Mouse (Mus musculus): Measurements from ENCODE around the gene Vps26c. TPM values are rescaled to one million over a fixed set of nuclear protein-coding genes. Genes with fewer than 3 reads are reported as not detected.

Gene Vps26c
- polyA plus RNA-seq, 1 experiment from 2014 or later = 19.4 TPM

- Histone ChIP-seq H3K4me2 (ENCODE audit: low read depth, low read length) (peak within 1 kb of the TSS; percentile 90), H3K9me3 (replicated peaks; ENCODE audit: control insufficient read depth, low read length) (no peaks in the 10 kb centered on the region), H3K4me3 (ENCODE audit: low read depth, low read length) (peak within 1 kb of the TSS; percentile 78), H3K27me3 (ENCODE audit: control insufficient read depth, insufficient read depth, low read depth, low read length) (no peaks in the 10 kb centered on the region), H3K27ac (ENCODE audit: low read length) (peak within 1 kb of the TSS; percentile 100), H3K4me1 (ENCODE audit: control insufficient read depth, low read depth, low read length) (peaks cover 25% of the 10 kb centered on the region), H3K36me3 (ENCODE audit: control insufficient read depth, insufficient read depth) (no peaks in the 10 kb centered on the region), H3K9ac (ENCODE audit: low read depth, low read length) (peak within 1 kb of the TSS; percentile 89)
- under 1% methylated on average over 117 of the region's 133 CpGs for WGBS (ENCODE audit: insufficient replicate concordance)
- ATAC-seq (ENCODE audit: low read depth) = peak; percentile 82
Observed at GRCm38 (mm10) chr16:94569229-94570176, 42.9 kb upstream of the Vps26c start, which contains the start of gene Dyrk1a. Gene Dyrk1a (plus strand): TSS chr16:94570010.

GRCm38 (mm10) chr16:94568335-94569228 is 42.0 kb upstream of the Vps26c start:
- Histone ChIP-seq H3K9me3 (replicated peaks; ENCODE audit: control insufficient read depth, low read length) (no peaks in the 10 kb centered on the region), H3K9ac (ENCODE audit: low read depth, low read length) (peak overlapping the region; percentile 89), H3K4me3 (ENCODE audit: low read depth, low read length) (peak overlapping the region; percentile 78), H3K4me2 (ENCODE audit: low read depth, low read length) (peak overlapping the region; percentile 73), H3K36me3 (ENCODE audit: control insufficient read depth, insufficient read depth) (no peaks in the 10 kb centered on the region), H3K4me1 (ENCODE audit: control insufficient read depth, low read depth, low read length) (peaks cover 22% of the 10 kb centered on the region), H3K27me3 (ENCODE audit: control insufficient read depth, insufficient read depth, low read depth, low read length) (no peaks in the 10 kb centered on the region), H3K27ac (ENCODE audit: low read length) (peak overlapping the region; percentile 97)
- ATAC-seq (ENCODE audit: low read depth) = peak; percentile 56
- WGBS (ENCODE audit: insufficient replicate concordance) = 2% methylated on average over 49 of the region's 53 CpGs

- no peak overlapping the region for H3K9ac ChIP-seq (ENCODE audit: low read depth, low read length)
- 72% methylated on average over 5 of the region's 5 CpGs for WGBS (ENCODE audit: insufficient replicate concordance)
Observed at GRCm38 (mm10) chr16:94567751-94568150, 41.1 kb upstream of the Vps26c start.

GRCm38 (mm10) chr16:94566834-94567585 is 40.4 kb upstream of the Vps26c start:
- ATAC-seq (ENCODE audit: low read depth) = no peak
- no peak overlapping the region for H3K4me3 ChIP-seq (ENCODE audit: low read depth, low read length)
- H3K9me3 ChIP-seq (replicated peaks; ENCODE audit: control insufficient read depth, low read length) = no peaks in the 10 kb centered on the region
- H3K36me3 ChIP-seq (ENCODE audit: control insufficient read depth, insufficient read depth) = no peaks in the 10 kb centered on the region
- no peak overlapping the region for H3K27ac ChIP-seq (ENCODE audit: low read length)
- H3K4me1 ChIP-seq (ENCODE audit: control insufficient read depth, low read depth, low read length) = peaks cover 10% of the 10 kb centered on the region
- H3K27me3 ChIP-seq (ENCODE audit: control insufficient read depth, insufficient read depth, low read depth, low read length) = no peaks in the 10 kb centered on the region
- H3K9ac ChIP-seq (ENCODE audit: low read depth, low read length) = no peak overlapping the region
- H3K4me2 ChIP-seq (ENCODE audit: low read depth, low read length) = no peak overlapping the region
- 79% methylated on average over 11 of the region's 11 CpGs for WGBS (ENCODE audit: insufficient replicate concordance)

More at GRCm38 (mm10) chr16:94567751-94568150, 41.1 kb upstream of the Vps26c start:
- no peak for ATAC-seq (ENCODE audit: low read depth)
- no peak overlapping the region for H3K4me3 ChIP-seq (ENCODE audit: low read depth, low read length)
- no peaks in the 10 kb centered on the region for H3K9me3 ChIP-seq (replicated peaks; ENCODE audit: control insufficient read depth, low read length)
- peak overlapping the region; percentile 73; the same call in 1 of the 2 replicates for H3K4me2 ChIP-seq (ENCODE audit: low read depth, low read length)
- no peak overlapping the region for H3K27ac ChIP-seq (ENCODE audit: low read length)
- no peaks in the 10 kb centered on the region for H3K36me3 ChIP-seq (ENCODE audit: control insufficient read depth, insufficient read depth)
- H3K27me3 ChIP-seq (ENCODE audit: control insufficient read depth, insufficient read depth, low read depth, low read length) = no peaks in the 10 kb centered on the region
- H3K4me1 ChIP-seq (ENCODE audit: control insufficient read depth, low read depth, low read length) = peaks cover 16% of the 10 kb centered on the region

- H3K4me3 ChIP-seq (ENCODE audit: low read depth, low read length) = no peak overlapping the region
- H3K27ac ChIP-seq (ENCODE audit: low read length) = no peak overlapping the region
- H3K9ac ChIP-seq (ENCODE audit: low read depth, low read length) = no peak overlapping the region
- no peaks in the 10 kb centered on the region for H3K9me3 ChIP-seq (replicated peaks; ENCODE audit: control insufficient read depth, low read length)
- no peaks in the 10 kb centered on the region for H3K36me3 ChIP-seq (ENCODE audit: control insufficient read depth, insufficient read depth)
- no peak overlapping the region for H3K4me2 ChIP-seq (ENCODE audit: low read depth, low read length)
- 41% methylated on average over 8 of the region's 8 CpGs for WGBS (ENCODE audit: insufficient replicate concordance)
- no peaks in the 10 kb centered on the region for H3K27me3 ChIP-seq (ENCODE audit: control insufficient read depth, insufficient read depth, low read depth, low read length)
- peaks cover 4% of the 10 kb centered on the region for H3K4me1 ChIP-seq (ENCODE audit: control insufficient read depth, low read depth, low read length)
- no peak for ATAC-seq (ENCODE audit: low read depth)
Observed at GRCm38 (mm10) chr16:94566124-94566523, 39.5 kb upstream of the Vps26c start.

GRCm38 (mm10) chr16:94560618-94561017 is 34.0 kb upstream of the Vps26c start:
- no peaks in the 10 kb centered on the region for H3K36me3 ChIP-seq (ENCODE audit: control insufficient read depth, insufficient read depth)
- no peaks in the 10 kb centered on the region for H3K9me3 ChIP-seq (replicated peaks; ENCODE audit: control insufficient read depth, low read length)
- H3K27me3 ChIP-seq (ENCODE audit: control insufficient read depth, insufficient read depth, low read depth, low read length) = no peaks in the 10 kb centered on the region
- H3K4me1 ChIP-seq (ENCODE audit: control insufficient read depth, low read depth, low read length) = peaks cover 6% of the 10 kb centered on the region
- H3K9ac ChIP-seq (ENCODE audit: low read depth, low read length) = no peak overlapping the region
- no peak overlapping the region for H3K4me2 ChIP-seq (ENCODE audit: low read depth, low read length)
- no peak overlapping the region for H3K4me3 ChIP-seq (ENCODE audit: low read depth, low read length)
- H3K27ac ChIP-seq (ENCODE audit: low read length) = no peak overlapping the region
- ATAC-seq (ENCODE audit: low read depth) = peak; percentile 24; the same call in 1 of the 2 replicates
- WGBS (ENCODE audit: insufficient replicate concordance) = 12% methylated on average over 5 of the region's 5 CpGs

- Histone ChIP-seq H3K4me1 (ENCODE audit: control insufficient read depth, low read depth, low read length) (peaks cover 6% of the 10 kb centered on the region), H3K9ac (ENCODE audit: low read depth, low read length) (no peak overlapping the region), H3K9me3 (replicated peaks; ENCODE audit: control insufficient read depth, low read length) (no peaks in the 10 kb centered on the region), H3K27me3 (ENCODE audit: control insufficient read depth, insufficient read depth, low read depth, low read length) (no peaks in the 10 kb centered on the region), H3K27ac (ENCODE audit: low read length) (peak overlapping the region; percentile 6; the same call in 1 of the 2 replicates), H3K4me2 (ENCODE audit: low read depth, low read length) (0 out of 2 replicates have a peak overlapping the region, but pooled peaks have one; percentile 26), H3K4me3 (ENCODE audit: low read depth, low read length) (no peak overlapping the region), H3K36me3 (ENCODE audit: control insufficient read depth, insufficient read depth) (no peaks in the 10 kb centered on the region)
- 20% methylated on average over 7 of the region's 7 CpGs for WGBS (ENCODE audit: insufficient replicate concordance)
- no peak for ATAC-seq (ENCODE audit: low read depth)
Observed at GRCm38 (mm10) chr16:94559782-94560181, 33.2 kb upstream of the Vps26c start.

GRCm38 (mm10) chr16:94559282-94559681 is 32.7 kb upstream of the Vps26c start:
- H3K9me3 ChIP-seq (replicated peaks; ENCODE audit: control insufficient read depth, low read length) = no peaks in the 10 kb centered on the region
- H3K4me2 ChIP-seq (ENCODE audit: low read depth, low read length) = peak overlapping the region; percentile 26; the same call in 1 of the 2 replicates
- ATAC-seq (ENCODE audit: low read depth) = no peak
- no peaks in the 10 kb centered on the region for H3K36me3 ChIP-seq (ENCODE audit: control insufficient read depth, insufficient read depth)
- H3K4me1 ChIP-seq (ENCODE audit: control insufficient read depth, low read depth, low read length) = peaks cover 6% of the 10 kb centered on the region
- H3K9ac ChIP-seq (ENCODE audit: low read depth, low read length) = no peak overlapping the region
- H3K27ac ChIP-seq (ENCODE audit: low read length) = peak overlapping the region; percentile 6; the same call in 1 of the 2 replicates
- H3K4me3 ChIP-seq (ENCODE audit: low read depth, low read length) = peak overlapping the region; percentile 9; the same call in 1 of the 2 replicates
- H3K27me3 ChIP-seq (ENCODE audit: control insufficient read depth, insufficient read depth, low read depth, low read length) = no peaks in the 10 kb centered on the region
- 6% methylated on average over 7 of the region's 7 CpGs for WGBS (ENCODE audit: insufficient replicate concordance)
